Mouse (Mus musculus) megakaryocyte-erythroid progenitor cell, adult 5-6 weeks (primary cell): ENCODE measurements around the gene Slc5a9. TPM values are rescaled to one million over a fixed set of nuclear protein-coding genes. Genes with fewer than 3 reads are reported as not detected.
"Not testable (repeated sequence)": the region's sequence is repeated elsewhere in the genome, so short reads cannot be mapped to it uniquely, and the experiment has no call there.

Source experiments
- ATAC-seq: replicated peaks from 2 replicates; pipeline ENCODE4 v1.8.0; 2016; ENCODE audit warnings: mild to moderate bottlenecking, inconsistent platforms; ENCODE audit not compliant: severe bottlenecking, poor library complexity, low FRiP score, low TSS enrichment
- total RNA-seq, 2 experiments: library from RNA; stranded (forward) in 1 of 2; stranded (reverse) in 1 of 2; fragments of 200-1000, 215-1000 nt in 1 of 2; fragments of >200 nt in 1 of 2; fragmentation: Nextera tagmentation in 1 of 2; gene quantifications; 2 replicates each; pipeline ENCODE4 v1.2.3; 2014 to 2017

The Slc5a9 gene
- total RNA-seq (2014; fragmentation: Nextera tagmentation) (not detected in 2 replicates), total RNA-seq (2017) (not detected in 2 replicates)

DNA sequence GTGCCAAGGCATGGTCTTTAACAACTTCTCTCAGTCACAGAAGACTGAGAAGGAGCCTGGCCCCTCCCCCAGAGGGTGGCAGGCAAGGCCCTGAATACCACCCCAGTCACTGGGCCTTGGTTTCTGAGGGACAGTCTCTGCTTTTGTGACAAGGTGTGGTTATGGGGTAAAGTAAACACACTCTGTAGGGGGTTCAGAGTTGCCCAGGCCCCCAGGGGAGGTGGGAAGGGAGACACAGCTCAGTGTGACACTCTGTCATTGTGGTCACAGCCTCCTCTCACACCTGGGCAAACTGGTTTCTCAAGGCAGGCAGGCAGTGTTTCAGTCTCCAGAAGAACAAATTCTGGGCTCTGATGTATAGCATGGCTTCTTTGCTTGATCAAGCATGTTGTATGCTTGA, at the start of gene Slc5a9:
Gene Slc5a9 (minus strand): TSS at position 144 of the 400 bp plus-strand sequence.
- no peak for ATAC-seq

DNA sequence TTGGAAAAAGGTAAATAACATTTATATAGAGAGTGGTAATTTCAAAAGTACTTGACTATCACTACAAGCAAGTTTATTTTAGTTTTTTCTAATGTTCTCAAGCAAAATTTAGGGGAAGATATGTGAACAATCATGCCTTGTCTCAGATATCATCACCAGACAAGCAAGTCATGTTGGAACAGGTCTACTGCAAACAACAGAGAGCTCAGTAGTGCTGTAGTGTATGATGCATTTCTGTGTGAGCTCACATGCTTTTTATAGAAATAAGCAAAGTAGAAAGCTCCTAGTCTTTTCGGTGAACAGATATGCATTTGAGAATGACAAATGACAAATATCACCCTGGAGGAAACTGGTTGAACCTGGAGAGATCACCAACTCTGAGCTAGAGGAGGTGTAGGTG, 16.4 kb upstream of the Slc5a9 start, which contains the start of gene Skint8:
Gene Skint8 (plus strand): TSS at position 301 of the 400 bp plus-strand sequence.
- ATAC-seq, result no peak

DNA sequence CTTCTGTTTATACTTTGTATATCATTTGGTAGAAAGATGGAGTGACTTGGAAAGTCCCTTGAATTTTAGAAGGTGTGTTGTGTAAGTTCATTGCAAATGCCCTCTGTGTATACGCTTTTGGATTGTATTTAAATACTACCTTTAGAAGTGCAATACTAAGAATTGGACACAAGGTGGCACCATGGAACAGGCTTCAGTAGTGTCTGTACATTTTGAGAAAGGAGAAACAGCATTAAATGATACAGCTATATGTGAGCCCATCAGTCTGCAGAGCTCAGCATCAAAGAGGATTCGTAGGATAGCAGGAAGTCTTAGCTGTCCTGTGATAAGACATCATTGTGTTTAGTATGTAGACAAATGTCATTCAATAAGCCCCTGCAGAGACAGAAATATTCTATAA, 5.2 kb upstream of the Slc5a9 start:
- ATAC-seq, result peak; percentile 87

DNA sequence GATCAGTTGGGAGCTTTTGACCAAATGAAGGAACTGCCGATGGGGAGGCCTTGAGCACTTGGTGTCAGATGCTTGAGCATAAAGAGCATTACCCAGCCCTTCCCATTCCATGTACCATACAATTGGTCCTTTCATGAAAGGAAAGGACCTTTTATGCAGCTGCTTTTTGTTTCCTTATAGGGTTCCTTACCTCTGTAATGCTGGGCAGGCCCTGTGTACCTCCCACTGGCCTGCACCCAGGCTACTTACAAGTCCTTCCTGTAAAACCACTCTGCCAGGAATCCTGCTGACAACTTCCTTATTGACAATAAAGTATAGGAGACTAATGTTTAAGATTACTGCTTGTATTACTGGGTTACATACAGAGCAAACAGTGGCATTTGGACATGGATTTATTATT, 1.2 kb downstream of the Slc5a9 start:
- ATAC-seq, result no peak

DNA sequence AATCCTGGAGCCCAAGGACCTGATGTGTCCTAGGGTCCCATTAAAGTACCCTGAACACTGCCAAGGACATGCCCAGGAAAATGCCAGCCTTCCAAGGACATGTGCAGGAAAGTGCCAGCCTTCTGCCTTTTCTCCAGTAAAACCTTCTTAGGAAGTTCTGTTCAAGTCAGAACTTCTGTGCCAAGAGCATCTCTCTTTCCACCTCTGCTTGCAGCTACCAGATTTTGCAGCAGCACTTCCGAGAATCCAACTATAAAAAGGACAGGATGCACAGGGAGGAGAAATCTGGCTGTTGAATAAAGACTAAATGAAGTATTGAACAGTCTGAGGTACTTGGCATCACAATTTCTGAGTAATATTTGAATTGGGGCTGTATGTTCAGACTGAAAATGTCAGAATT, 2.2 kb downstream of the Slc5a9 start:
- ATAC-seq, result not testable (repeated sequence)

DNA sequence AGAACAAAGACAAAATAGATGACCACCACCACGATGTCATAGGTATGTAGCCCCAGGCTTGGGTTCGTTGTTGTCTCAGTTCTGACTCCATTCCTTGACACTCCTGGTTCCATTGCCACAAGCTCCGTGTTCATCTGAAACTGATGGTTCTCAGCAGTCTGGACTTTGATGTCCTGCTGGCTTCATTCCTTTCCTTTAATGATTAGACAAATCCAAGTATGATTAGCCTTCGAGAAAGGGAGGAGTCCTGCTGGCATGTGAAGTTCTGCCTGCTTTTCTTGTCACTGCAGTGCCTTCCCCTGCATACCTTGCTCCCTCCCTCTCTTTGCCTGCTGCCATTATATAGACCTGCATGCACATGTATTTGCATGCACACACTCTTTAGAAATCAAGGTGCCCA, 4.2 kb downstream of the Slc5a9 start:
- no peak for ATAC-seq

DNA sequence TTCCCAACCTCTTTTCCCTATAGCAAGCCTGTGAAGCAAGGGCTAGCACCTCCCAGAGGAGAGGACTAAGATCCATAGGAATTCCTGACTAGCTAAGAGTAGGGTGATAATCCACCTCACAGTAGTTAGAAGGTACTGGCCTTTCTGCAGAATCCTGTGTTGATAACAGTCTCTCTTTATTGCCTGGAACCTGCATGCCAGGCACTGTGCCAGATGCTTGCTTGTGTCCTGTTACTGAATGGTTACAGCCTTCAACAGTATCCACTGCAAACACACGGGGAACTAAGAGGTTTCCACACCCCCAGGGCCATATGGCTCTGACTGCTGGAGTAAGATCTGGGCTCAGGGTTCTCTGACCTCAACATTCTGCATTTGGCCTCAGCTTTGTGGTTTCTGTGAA, 5.0 kb downstream of the Slc5a9 start:
- ATAC-seq, result no peak

DNA sequence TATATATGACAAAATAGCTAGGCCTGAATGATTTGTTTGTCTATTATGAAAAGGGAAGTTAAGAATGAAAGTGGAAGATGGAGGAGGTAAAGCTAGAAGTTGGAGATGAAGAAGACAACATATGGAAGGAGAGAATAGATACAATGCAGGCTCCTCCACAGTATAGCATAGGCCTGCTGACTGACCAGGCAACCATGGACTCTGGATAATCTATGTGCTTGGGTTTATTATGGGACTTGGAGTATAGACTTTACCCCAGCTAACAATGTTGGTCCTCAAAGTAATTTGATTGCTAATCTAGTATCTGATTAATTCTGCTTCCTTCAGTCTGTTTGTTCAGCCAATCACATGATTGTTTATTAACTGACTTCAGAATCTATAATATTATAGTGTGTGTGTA, 10.6 kb downstream of the Slc5a9 start:
- ATAC-seq, result no peak

DNA sequence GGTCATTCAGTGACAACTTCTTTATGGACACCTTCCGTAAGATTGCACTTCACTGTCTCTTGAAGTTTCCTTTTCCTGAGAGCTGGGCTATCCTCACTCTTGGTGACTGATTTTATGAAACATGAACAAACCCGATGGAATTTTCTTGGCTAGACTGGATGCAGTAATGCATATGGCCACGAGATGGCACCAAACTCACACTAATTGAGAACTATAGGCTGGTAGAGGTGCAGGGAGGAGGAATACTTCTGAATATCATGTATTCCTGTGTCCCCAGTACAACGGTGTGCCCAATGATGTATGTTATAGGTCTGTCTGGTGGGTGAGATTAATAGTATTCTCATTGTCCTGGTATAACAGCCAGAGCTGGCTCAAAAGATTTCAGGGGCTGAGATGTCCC, 16.1 kb downstream of the Slc5a9 start:
- peak; percentile 72 for ATAC-seq

DNA sequence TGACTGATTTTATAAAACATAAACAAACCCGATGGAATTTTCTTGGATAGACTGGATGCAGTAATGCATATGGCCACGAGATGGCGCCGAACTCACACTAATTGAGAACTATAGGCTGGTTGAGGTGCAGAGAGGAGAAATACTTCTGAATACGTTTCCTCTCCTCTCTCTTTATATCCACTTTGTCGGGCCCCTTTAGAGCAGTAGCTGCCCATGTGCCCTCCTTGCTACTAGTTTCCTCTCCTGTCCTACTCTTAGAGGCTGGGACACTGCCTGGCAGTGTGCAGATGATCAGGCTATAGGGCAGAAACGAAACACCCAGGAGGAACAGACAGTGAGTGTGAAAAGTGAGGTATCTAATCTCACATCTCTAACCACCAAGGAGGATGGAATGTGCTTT, 16.7 kb downstream of the Slc5a9 start:
- peak; percentile 76 for ATAC-seq

DNA sequence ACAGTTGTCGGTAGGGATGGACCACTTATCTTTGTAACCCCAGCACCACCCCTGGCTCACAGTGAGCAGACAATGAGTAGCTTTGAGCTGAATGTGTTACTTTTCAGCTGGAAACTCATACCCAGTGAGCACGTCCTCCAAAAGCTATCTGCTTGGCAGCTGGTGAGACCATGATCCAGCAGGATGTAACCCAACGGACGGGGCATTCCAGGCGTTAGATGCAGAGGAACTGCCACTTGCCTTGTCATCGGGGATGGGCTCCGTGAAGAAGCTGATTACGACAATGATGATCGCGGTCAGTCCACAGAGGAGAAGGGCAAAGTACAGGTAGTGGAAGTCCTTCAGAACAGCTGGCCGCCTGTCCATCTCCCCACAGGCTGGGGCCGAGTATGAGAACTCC, 19.2 kb downstream of the Slc5a9 start:
- no peak for ATAC-seq

DNA sequence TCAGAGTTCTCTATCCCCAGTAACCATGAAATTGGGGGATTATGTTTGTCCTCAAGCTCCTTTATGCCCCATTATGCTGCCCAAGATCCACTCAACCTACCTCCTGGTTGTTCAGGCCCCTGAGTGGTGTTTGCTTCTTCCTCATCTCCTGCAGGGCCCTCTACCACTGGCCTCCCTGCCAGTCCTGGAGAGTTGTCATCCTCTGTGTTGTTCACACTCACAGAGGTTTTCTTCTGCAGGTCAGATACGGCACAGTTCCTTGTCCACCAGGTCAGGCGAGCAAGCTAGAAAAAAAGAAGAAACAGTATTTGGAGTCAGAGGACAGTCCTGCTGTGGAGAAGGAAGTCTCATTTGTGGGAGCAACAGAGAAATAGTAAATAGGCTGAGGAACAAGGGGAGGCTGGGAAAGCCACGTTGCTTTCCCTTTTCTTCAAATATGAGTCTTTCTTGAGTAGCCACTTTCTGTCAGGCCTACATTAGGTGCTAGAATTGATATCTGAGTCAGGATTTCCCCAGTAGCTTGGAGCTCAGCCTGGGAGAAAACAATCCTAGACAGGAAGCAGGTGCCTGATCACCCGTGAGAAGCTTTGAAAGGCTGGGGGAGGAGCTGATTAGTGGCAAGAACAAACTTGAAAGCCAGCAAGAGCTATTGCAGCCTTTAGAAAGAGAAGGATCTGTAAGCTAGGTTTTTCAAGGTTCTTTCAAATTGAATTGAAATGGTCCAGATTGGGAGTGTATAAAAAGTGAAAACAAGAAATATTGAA, 22.4 kb downstream of the Slc5a9 start:
- no peak for ATAC-seq

DNA sequence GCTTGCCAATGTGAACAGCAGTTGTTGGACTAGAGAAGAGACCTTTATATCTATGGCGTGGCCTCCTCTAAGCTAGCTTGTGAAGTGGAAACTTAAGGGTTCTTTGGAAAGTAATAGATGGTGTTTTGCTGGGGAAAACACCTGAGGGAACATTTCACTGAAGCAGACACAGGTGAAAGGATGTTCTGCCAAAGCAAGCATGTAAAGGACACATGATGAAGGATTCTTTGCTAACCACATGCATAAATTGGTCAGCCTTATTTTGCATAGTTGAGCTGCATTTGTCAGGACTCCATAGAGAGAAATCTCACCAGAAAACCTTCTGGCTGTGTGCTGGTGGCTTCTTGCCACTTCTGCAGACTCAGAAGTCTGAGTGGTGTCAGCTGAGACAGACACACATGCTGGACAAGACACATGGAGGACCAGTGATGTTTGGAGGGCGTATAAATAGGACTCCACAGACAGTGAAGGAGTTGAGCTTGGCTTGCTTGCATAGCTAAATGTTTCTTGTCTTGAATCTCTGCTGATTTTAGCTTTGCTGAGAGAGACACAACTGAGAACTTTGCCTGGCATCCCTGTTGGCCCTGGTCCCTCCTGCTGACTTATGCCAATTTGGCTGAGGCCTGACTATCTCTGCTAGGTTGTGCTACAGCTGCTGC, 34.8 kb downstream of the Slc5a9 start:
- ATAC-seq, result no peak

DNA sequence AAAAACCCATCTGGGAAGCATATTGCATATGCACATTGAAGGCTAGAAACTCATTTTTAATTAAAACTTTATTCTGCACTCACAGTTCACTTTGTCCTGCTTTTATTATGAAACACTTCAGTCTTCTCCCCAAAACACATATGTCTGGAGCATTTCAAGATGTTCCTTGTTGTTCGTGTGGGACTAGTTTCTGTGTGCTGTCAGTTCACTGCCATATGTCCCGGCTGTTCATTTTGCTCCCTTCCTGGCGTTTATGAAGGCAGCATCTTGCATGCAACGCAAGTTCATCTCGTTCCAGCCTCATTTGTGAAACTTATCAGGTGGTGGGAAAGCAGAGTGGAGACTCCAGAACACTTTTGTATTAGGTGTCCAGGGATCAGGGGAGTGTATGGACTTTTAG, 36.0 kb downstream of the Slc5a9 start:
- no peak for ATAC-seq

DNA sequence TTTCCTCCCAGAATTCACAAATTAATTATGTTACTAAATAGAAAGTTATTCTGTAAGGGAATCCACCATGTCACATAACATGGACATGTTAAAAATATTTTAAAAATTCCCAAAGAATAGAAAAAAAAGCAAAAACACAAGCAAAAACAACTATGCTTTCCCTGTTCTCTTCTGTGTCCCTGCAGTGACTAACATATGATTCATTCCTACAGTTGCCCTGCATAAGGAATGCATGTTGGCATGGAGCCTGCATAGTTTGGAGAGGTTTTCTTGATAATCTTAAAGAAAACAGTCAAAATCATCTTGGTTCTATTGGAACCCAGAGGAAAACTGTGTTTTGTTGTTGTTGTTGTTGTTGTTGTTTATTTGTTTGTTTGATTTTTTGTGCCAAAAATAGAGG, 50.1 kb downstream of the Slc5a9 start:
- ATAC-seq, result no peak

DNA sequence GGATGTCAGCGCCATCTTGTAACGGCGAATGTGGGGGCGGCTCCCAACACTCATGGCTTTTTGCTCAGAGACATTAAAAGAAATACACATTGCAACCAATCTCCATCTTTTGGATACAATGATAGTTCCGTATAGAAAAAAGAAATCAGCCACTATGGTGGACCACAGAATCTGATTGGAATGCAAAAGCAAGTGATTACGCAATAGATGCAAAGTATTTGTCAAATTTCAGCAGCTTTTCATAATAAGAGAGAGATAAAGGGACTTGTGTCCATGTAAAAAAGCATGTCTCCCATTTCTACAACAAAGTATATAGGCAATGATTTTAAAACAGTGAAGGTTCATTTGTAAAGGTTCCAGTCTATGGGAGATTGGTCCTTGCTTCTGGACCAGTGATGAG, 63.8 kb downstream of the Slc5a9 start:
- no peak for ATAC-seq

Other genes starting within 250 kb of the Slc5a9 start
- gene Spata6, start 182.9 kb downstream of the Slc5a9 start, total RNA-seq (2014; fragmentation: Nextera tagmentation), result 9.5 and 11.1 TPM in 2 replicates
- 6.3 and 7.9 TPM in 2 replicates for gene Spata6, start 182.9 kb downstream of the Slc5a9 start, total RNA-seq (2017)
- gene Skint8, start 16.5 kb upstream of the Slc5a9 start, total RNA-seq (2014; fragmentation: Nextera tagmentation), result not detected in 2 replicates
- gene Skint8, start 16.5 kb upstream of the Slc5a9 start, total RNA-seq (2017), result not detected in 2 replicates
- gene Skint7, start 70.0 kb upstream of the Slc5a9 start, total RNA-seq (2014; fragmentation: Nextera tagmentation), result not detected in 2 replicates
- not detected in 2 replicates for gene Skint7, start 70.0 kb upstream of the Slc5a9 start, total RNA-seq (2017)
- not detected in 2 replicates for gene Skint1, start 103.4 kb upstream of the Slc5a9 start, total RNA-seq (2014; fragmentation: Nextera tagmentation)
- gene Skint1, start 103.4 kb upstream of the Slc5a9 start, total RNA-seq (2017), result not detected in 2 replicates
- not detected in 2 replicates for gene Skint4, start 169.1 kb upstream of the Slc5a9 start, total RNA-seq (2014; fragmentation: Nextera tagmentation)
- gene Skint4, start 169.1 kb upstream of the Slc5a9 start, total RNA-seq (2017), result not detected in 2 replicates